Mouse (Mus musculus): Measurements from ENCODE around the gene Ptchd1. TPM values are rescaled to one million over a fixed set of nuclear protein-coding genes. Genes with fewer than 3 reads are reported as not detected.

The Ptchd1 gene
- 1.8 and 4.6 TPM in 2 replicates for polyA plus RNA-seq (2015; fragmentation: Nextera tagmentation; extraction: Ambion mirVana)

GRCm38 (mm10) chrX:155623701-155624281 lies at the start of gene Ptchd1:
Gene Ptchd1 (minus strand): TSS chrX:155623814.

GRCm38 (mm10) chrX:155624341-155624841 lies 777 bp upstream of the Ptchd1 start, which contains the start of gene Gm15155:
Gene Gm15155 (plus strand): TSS chrX:155624741.

Other genes starting within 250 kb of the Ptchd1 start
- gene Gm15155, start 927 bp upstream of the Ptchd1 start, polyA plus RNA-seq (2015; fragmentation: Nextera tagmentation; extraction: Ambion mirVana) = not detected in 2 replicates